Mouse (Mus musculus): Measurements from ENCODE around the gene Tmem95. TPM values are rescaled to one million over a fixed set of nuclear protein-coding genes. Genes with fewer than 3 reads are reported as not detected.
A peak's percentile ranks its signal among the peaks of the same experiment; 100 is the strongest.

Tmem95 gene
- polyA plus RNA-seq, 1 experiment from 2014 or later = not detected

GRCm38 (mm10) chr11:69858113-69858998 is 19.5 kb downstream of the Tmem95 start, which contains the start of gene Tnk1:
Gene Tnk1 (minus strand): TSS chr11:69858730.
- Histone ChIP-seq H3K36me3 (no peaks in the 10 kb centered on the region), H3K27me3 (peaks cover 40% of the 10 kb centered on the region), H3K9ac (replicated peaks) (no peak within 1 kb of the TSS), H3K4me2 (peak within 1 kb of the TSS; percentile 15), H3K4me3 (replicated peaks) (peak within 1 kb of the TSS; percentile 1; the same call in 1 of the 2 replicates), H3K9me3 (no peaks in the 10 kb centered on the region), H3K27ac (no peak within 1 kb of the TSS), H3K4me1 (replicated peaks) (peaks cover 7% of the 10 kb centered on the region)
- no peak for ATAC-seq (ENCODE audit: insufficient number of reproducible peaks, insufficient read depth, low FRiP score, low TSS enrichment, low read depth)
- WGBS = 17% methylated on average over 30 of the region's 30 CpGs

GRCm38 (mm10) chr11:69855347-69855746 is 22.5 kb downstream of the Tmem95 start:
- peaks cover 36% of the 10 kb centered on the region for H3K27me3 ChIP-seq
- H3K9me3 ChIP-seq = no peaks in the 10 kb centered on the region
- peak overlapping the region; percentile 2; the same call in 1 of the 2 replicates for H3K4me3 ChIP-seq (replicated peaks)
- H3K9ac ChIP-seq (replicated peaks) = no peak overlapping the region
- WGBS = 17% methylated on average over 16 of the region's 16 CpGs
- H3K4me1 ChIP-seq (replicated peaks) = peaks cover 12% of the 10 kb centered on the region
- peak; percentile 60; the same call in 1 of the 2 replicates for ATAC-seq (ENCODE audit: insufficient number of reproducible peaks, insufficient read depth, low FRiP score, low TSS enrichment, low read depth)
- H3K27ac ChIP-seq = no peak overlapping the region
- peak overlapping the region; percentile 8; the same call in 1 of the 2 replicates for H3K4me2 ChIP-seq
- H3K36me3 ChIP-seq = peaks cover 22% of the 10 kb centered on the region

- Histone ChIP-seq H3K36me3 (peaks cover 29% of the 10 kb centered on the region), H3K9me3 (no peaks in the 10 kb centered on the region), H3K4me3 (replicated peaks) (no peak overlapping the region), H3K27ac (peak overlapping the region; percentile 5; the same call in 1 of the 2 replicates), H3K4me1 (replicated peaks) (peaks cover 14% of the 10 kb centered on the region), H3K27me3 (peaks cover 32% of the 10 kb centered on the region), H3K4me2 (no peak overlapping the region), H3K9ac (replicated peaks) (no peak overlapping the region)
- no peak for ATAC-seq (ENCODE audit: insufficient number of reproducible peaks, insufficient read depth, low FRiP score, low TSS enrichment, low read depth)
- 81% methylated on average over 10 of the region's 10 CpGs for WGBS
These were observed 23.1 kb downstream of the Tmem95 start for GRCm38 (mm10) chr11:69854680-69855079.

GRCm38 (mm10) chr11:69853994-69854393 is 23.8 kb downstream of the Tmem95 start:
- no peak for ATAC-seq (ENCODE audit: insufficient number of reproducible peaks, insufficient read depth, low FRiP score, low TSS enrichment, low read depth)
- WGBS = 60% methylated on average over 7 of the region's 7 CpGs
- no peak overlapping the region for H3K4me2 ChIP-seq

GRCm38 (mm10) chr11:69850754-69851153 is 27.1 kb downstream of the Tmem95 start:
- H3K4me1 ChIP-seq (replicated peaks) = peaks cover 26% of the 10 kb centered on the region
- ATAC-seq (ENCODE audit: insufficient number of reproducible peaks, insufficient read depth, low FRiP score, low TSS enrichment, low read depth) = no peak
- H3K27ac ChIP-seq = no peak overlapping the region
- no peaks in the 10 kb centered on the region for H3K9me3 ChIP-seq
- no peak overlapping the region for H3K4me3 ChIP-seq (replicated peaks)
- H3K9ac ChIP-seq (replicated peaks) = no peak overlapping the region
- H3K27me3 ChIP-seq = no peaks in the 10 kb centered on the region; the same call in 1 of the 2 replicates
- peaks cover 49% of the 10 kb centered on the region for H3K36me3 ChIP-seq
- 77% methylated on average over 8 of the region's 8 CpGs for WGBS
- no peak overlapping the region for H3K4me2 ChIP-seq

More at GRCm38 (mm10) chr11:69853994-69854393, 23.8 kb downstream of the Tmem95 start:
- no peak overlapping the region for H3K9ac ChIP-seq (replicated peaks)
- no peaks in the 10 kb centered on the region for H3K9me3 ChIP-seq
- no peak overlapping the region for H3K4me3 ChIP-seq (replicated peaks)
- peak overlapping the region; percentile 41; the same call in 1 of the 2 replicates for H3K27ac ChIP-seq
- H3K36me3 ChIP-seq = peaks cover 36% of the 10 kb centered on the region
- peaks cover 14% of the 10 kb centered on the region for H3K4me1 ChIP-seq (replicated peaks)
- peaks cover 25% of the 10 kb centered on the region for H3K27me3 ChIP-seq

- no peak overlapping the region; the same call in 1 of the 2 replicates for H3K9ac ChIP-seq (replicated peaks)
- H3K27me3 ChIP-seq = no peaks in the 10 kb centered on the region
- no peak for ATAC-seq (ENCODE audit: insufficient number of reproducible peaks, insufficient read depth, low FRiP score, low TSS enrichment, low read depth)
- no peak overlapping the region for H3K27ac ChIP-seq
- H3K9me3 ChIP-seq = no peaks in the 10 kb centered on the region
- H3K4me1 ChIP-seq (replicated peaks) = peaks cover 28% of the 10 kb centered on the region
- WGBS = 92% methylated on average over 15 of the region's 15 CpGs
- peaks cover 49% of the 10 kb centered on the region for H3K36me3 ChIP-seq
- no peak overlapping the region for H3K4me3 ChIP-seq (replicated peaks)
- no peak overlapping the region for H3K4me2 ChIP-seq
These were observed 27.9 kb downstream of the Tmem95 start for GRCm38 (mm10) chr11:69849884-69850283.

GRCm38 (mm10) chr11:69849128-69849527 is 28.7 kb downstream of the Tmem95 start:
- 91% methylated on average over 9 of the region's 9 CpGs for WGBS
- H3K4me3 ChIP-seq (replicated peaks) = 0 out of 2 replicates have a peak overlapping the region, but pooled peaks have one; percentile 2
- ATAC-seq (ENCODE audit: insufficient number of reproducible peaks, insufficient read depth, low FRiP score, low TSS enrichment, low read depth) = no peak
- H3K27me3 ChIP-seq = no peaks in the 10 kb centered on the region
- no peak overlapping the region for H3K9ac ChIP-seq (replicated peaks)
- no peak overlapping the region for H3K27ac ChIP-seq
- H3K4me2 ChIP-seq = no peak overlapping the region
- no peaks in the 10 kb centered on the region for H3K9me3 ChIP-seq
- peaks cover 28% of the 10 kb centered on the region for H3K4me1 ChIP-seq (replicated peaks)
- peaks cover 49% of the 10 kb centered on the region for H3K36me3 ChIP-seq

GRCm38 (mm10) chr11:69848021-69848420 is 29.8 kb downstream of the Tmem95 start:
- no peak for ATAC-seq (ENCODE audit: insufficient number of reproducible peaks, insufficient read depth, low FRiP score, low TSS enrichment, low read depth)

GRCm38 (mm10) chr11:69846738-69847688 is 30.8 kb downstream of the Tmem95 start:
- no peaks in the 10 kb centered on the region for H3K27me3 ChIP-seq
- ATAC-seq (ENCODE audit: insufficient number of reproducible peaks, insufficient read depth, low FRiP score, low TSS enrichment, low read depth) = peak; percentile 45
- H3K36me3 ChIP-seq = peaks cover 44% of the 10 kb centered on the region
- 10% methylated on average over 37 of the region's 37 CpGs for WGBS
- peak overlapping the region; percentile 72 for H3K4me3 ChIP-seq (replicated peaks)
- peaks cover 28% of the 10 kb centered on the region for H3K4me1 ChIP-seq (replicated peaks)
- peak overlapping the region; percentile 81 for H3K9ac ChIP-seq (replicated peaks)
- peak overlapping the region; percentile 97 for H3K27ac ChIP-seq
- peak overlapping the region; percentile 90 for H3K4me2 ChIP-seq
- H3K9me3 ChIP-seq = no peaks in the 10 kb centered on the region

More at GRCm38 (mm10) chr11:69848021-69848420, 29.8 kb downstream of the Tmem95 start:
- peaks cover 49% of the 10 kb centered on the region for H3K36me3 ChIP-seq
- no peak overlapping the region for H3K27ac ChIP-seq
- peak overlapping the region; percentile 90 for H3K4me2 ChIP-seq
- no peaks in the 10 kb centered on the region for H3K27me3 ChIP-seq
- 95% methylated on average over 6 of the region's 6 CpGs for WGBS
- 0 out of 2 replicates have a peak overlapping the region, but pooled peaks have one; percentile 81 for H3K9ac ChIP-seq (replicated peaks)
- H3K4me1 ChIP-seq (replicated peaks) = peaks cover 28% of the 10 kb centered on the region
- H3K9me3 ChIP-seq = no peaks in the 10 kb centered on the region
- H3K4me3 ChIP-seq (replicated peaks) = peak overlapping the region; percentile 72

- peak within 1 kb of the TSS; percentile 81 for H3K9ac ChIP-seq (replicated peaks)
- ATAC-seq (ENCODE audit: insufficient number of reproducible peaks, insufficient read depth, low FRiP score, low TSS enrichment, low read depth) = peak; percentile 91
- peaks cover 28% of the 10 kb centered on the region for H3K4me1 ChIP-seq (replicated peaks)
- H3K4me2 ChIP-seq = peak within 1 kb of the TSS; percentile 90
- WGBS = 1% methylated on average over 38 of the region's 38 CpGs
- H3K27me3 ChIP-seq = no peaks in the 10 kb centered on the region
- H3K9me3 ChIP-seq = no peaks in the 10 kb centered on the region
- H3K36me3 ChIP-seq = peaks cover 36% of the 10 kb centered on the region
- H3K27ac ChIP-seq = peak within 1 kb of the TSS; percentile 97
- peak within 1 kb of the TSS; percentile 72 for H3K4me3 ChIP-seq (replicated peaks)
These were observed 31.6 kb downstream of the Tmem95 start, which contains the start of gene Plscr3 for GRCm38 (mm10) chr11:69846198-69846680. Gene Plscr3 (plus strand): TSS chr11:69846376.
